Mouse (Mus musculus): ENCODE measurements around the gene Ccdc174. TPM values are rescaled to one million over a fixed set of nuclear protein-coding genes. Genes with fewer than 3 reads are reported as not detected.

Gene Ccdc174
- polyA plus RNA-seq, 1 experiment from 2014 or later = 41.2 TPM

Other genes with a start within 250 kb of the Ccdc174 start
- gene Slc6a6, start 194.0 kb upstream of the Ccdc174 start, polyA plus RNA-seq (2014; fragmentation: Nextera tagmentation; extraction: Ambion mirVana) = 89.3 and 100 TPM in 2 replicates
- gene Grip2, start 50.8 kb upstream of the Ccdc174 start, polyA plus RNA-seq (2014; fragmentation: Nextera tagmentation; extraction: Ambion mirVana) = 9.8 and 10.4 TPM in 2 replicates
- gene 4930590J08Rik, start 24.8 kb downstream of the Ccdc174 start, polyA plus RNA-seq (2014; fragmentation: Nextera tagmentation; extraction: Ambion mirVana) = 1.7 and 2.2 TPM in 2 replicates
- gene Fgd5, start 100.8 kb downstream of the Ccdc174 start, polyA plus RNA-seq (2014; fragmentation: Nextera tagmentation; extraction: Ambion mirVana) = 17.2 and 19.0 TPM in 2 replicates
- gene Nr2c2, start 213.3 kb downstream of the Ccdc174 start, polyA plus RNA-seq (2014; fragmentation: Nextera tagmentation; extraction: Ambion mirVana) = 34.1 and 36.4 TPM in 2 replicates

Data from neural tube, embryonic 14.5 days (tissue).